Mouse (Mus musculus) embryo, embryonic 11 days (tissue): ENCODE results near the gene Coa7.
A peak's percentile ranks its signal among the peaks of the same experiment; 100 is the strongest.

Experiments
- DNase-seq: peaks from one replicate; pipeline ENCODE4 v3.0.0-alpha.2; 2015

Coa7 gene

DNA sequence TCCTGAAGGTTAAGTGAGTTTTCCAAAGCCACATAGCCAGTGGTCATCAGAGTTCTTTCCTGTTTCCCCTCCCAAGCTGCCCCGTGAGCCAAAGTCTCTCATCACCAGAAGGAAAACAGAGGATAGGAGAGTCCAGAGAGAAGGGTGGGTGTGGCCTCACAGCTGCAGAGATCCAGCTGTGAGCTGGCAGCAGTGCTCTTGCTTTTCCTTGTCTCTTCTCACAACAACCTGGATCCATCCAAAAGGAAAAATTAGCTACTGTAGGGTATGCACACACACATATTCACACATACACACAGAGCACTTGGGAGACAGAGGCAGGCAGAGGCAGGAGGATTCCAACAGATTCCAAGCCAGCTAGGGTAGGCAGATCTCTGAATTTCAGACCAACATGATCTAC lies 58.1 kb downstream of the Coa7 start:
- no peak for DNase-seq

DNA sequence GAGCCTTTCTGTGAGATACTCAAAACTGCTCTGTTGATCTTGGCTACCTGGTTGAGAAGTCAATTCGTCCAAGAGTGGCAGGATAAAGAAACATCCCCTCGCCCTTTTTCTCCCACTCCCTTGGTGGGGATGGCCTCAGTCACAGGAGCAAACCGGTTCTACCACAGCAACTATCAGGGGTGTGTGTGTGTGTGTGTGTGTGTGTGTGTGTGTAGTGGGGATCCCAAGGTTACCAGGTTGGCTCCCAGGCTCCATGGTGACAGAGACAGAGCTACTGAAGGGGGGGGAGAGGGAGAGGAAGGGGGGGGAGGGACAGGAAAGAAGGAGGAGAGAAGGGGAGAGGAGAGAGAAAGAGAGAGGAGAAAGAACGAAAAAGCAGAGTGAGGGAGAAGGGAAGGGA lies 59.2 kb downstream of the Coa7 start:
- peak; percentile 24 for DNase-seq

DNA sequence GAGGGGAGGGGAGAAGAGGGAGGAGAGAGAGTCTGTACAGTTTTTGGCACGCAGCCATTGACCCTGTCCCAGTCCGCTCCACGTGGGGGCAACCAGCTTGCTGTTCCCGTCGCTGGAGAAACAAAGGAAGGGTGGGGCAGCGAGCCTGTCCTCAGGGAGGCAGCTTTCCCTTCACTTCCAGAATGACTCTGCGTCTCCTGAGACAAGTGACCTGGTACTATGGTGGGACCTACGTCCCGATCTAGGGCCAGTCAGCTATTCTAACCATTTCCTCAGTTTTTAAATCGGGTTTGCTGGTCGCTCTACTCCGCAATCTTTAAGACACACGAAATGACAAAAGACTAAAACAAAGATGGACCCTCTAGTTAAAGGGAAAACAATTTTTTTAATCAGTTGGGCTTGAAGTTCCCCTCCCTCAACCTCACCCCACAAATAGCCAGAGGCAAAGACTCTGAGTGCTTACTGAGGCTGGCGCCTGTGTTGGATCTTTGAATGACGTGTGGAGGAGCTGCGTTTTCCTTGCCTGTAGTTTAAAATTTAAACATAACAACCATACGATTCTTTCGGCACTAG lies 59.8 kb downstream of the Coa7 start:
- peak; percentile 87 for DNase-seq

DNA sequence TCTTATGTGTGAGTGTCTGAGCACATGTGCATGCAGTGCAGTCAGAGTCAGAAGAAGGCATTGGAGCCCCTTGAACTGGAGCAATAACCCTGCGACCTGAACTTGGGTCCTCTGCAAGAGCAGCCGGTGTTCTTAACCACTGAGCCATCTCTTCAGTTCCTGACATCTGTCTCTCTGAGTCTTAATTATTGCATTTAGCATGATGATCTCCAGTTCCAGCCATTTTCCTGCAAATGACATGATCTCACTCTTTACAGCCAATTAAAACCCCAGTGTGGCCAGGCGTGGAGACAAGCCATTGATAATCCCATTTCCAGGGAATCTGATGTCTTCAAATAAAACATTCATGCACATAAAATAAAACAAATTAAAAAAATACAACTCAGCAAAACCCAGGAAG lies 60.8 kb downstream of the Coa7 start:
- DNase-seq = no peak

DNA sequence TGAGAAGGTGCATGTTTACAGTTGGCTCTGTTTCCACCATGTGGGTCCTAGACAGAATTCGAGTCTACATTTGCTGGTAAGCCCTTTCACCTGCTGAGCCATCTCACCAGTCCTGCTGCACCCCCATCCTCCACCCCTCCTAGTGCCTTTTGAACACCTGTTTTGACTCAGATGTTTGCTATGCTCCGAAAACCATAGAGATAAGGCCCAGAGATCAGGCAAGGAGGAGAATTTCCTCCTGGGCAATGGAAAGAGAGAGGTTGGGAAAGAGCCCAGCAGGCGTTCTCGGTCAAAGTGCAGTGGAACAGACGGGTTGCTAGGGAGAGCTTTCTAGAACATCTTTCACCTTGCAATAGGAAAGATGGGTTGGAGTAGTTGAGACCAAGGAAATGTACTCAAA lies 63.2 kb downstream of the Coa7 start:
- no peak for DNase-seq
